Mouse (Mus musculus) MEL (cell line): ENCODE measurements at regions not wholly inside any gene's neighbourhood (a gene's known extent, or its start where the extent isn't known, plus 50 kb on each side); places are given as distances from the start of the nearest gene placed in this dataset.

Experiments used
- DNase-seq: peaks from one replicate; pipeline ENCODE4 v3.0.0; 2011; ENCODE audit warnings: low read depth, low spot score
- H3K27ac ChIP-seq: 2 replicates; pipeline ENCODE4 v1.5.1; 2012; ENCODE audit warnings: low read depth, mild to moderate bottlenecking, control low read depth, low read length, moderate library complexity; ENCODE audit not compliant: control insufficient read depth
- H3K27me3 ChIP-seq, 2 experiments: fragments of 150-350 bp in 1 of 2; sonication (generic) in 1 of 2; 2 replicates each; pipeline ENCODE4 v1.6.1; 2012; ENCODE audit warnings: low read length in 2 of 2, mild to moderate bottlenecking in 2 of 2, improper control_type of control experiment in 1 of 2, moderate library complexity in 1 of 2; ENCODE audit not compliant: insufficient read depth in 2 of 2, control insufficient read depth in 1 of 2
- H3K36me3 ChIP-seq, 2 experiments: 2 replicates each; pipeline ENCODE4 v1.6.1; 2012 to 2014; ENCODE audit warnings: low read length in 2 of 2, improper control_type of control experiment in 1 of 2, inconsistent platforms in 1 of 2, mild to moderate bottlenecking in 1 of 2; ENCODE audit not compliant: insufficient read depth in 2 of 2, control insufficient read depth in 1 of 2
- H3K4me1 ChIP-seq, 2 experiments: fragments of 150-350 bp in 1 of 2; sonication (generic) in 1 of 2; 2 replicates each; pipeline ENCODE4 v1.6.1; 2012; ENCODE audit warnings: low read length in 2 of 2, improper control_type of control experiment in 1 of 2, mild to moderate bottlenecking in 1 of 2; ENCODE audit not compliant: insufficient read depth in 2 of 2, control insufficient read depth in 1 of 2
- H3K4me3 ChIP-seq, 2 experiments: fragments of 150-350 bp in 1 of 2; sonication (generic) in 1 of 2; 2 replicates each; pipeline ENCODE4 v1.5.1; 2012; ENCODE audit warnings: low read depth in 2 of 2, low read length in 2 of 2, mild to moderate bottlenecking in 2 of 2, moderate library complexity in 2 of 2, control low read depth in 1 of 2, improper control_type of control experiment in 1 of 2; ENCODE audit not compliant: control insufficient read depth in 1 of 2, insufficient read depth in 1 of 2
- H3K79me2 ChIP-seq: 2 replicates; pipeline ENCODE4 v1.6.1; 2012; ENCODE audit warnings: mild to moderate bottlenecking, low read length, moderate library complexity; ENCODE audit not compliant: control insufficient read depth, poor library complexity, insufficient read depth
- H3K9ac ChIP-seq: 2 replicates; pipeline ENCODE4 v1.6.1; 2012; ENCODE audit warnings: low read depth, mild to moderate bottlenecking, control low read depth, low read length, moderate library complexity; ENCODE audit not compliant: control insufficient read depth, poor library complexity, severe bottlenecking
- H3K9me3 ChIP-seq: fragments of 150-350 bp; sonication (generic); replicated peaks from 2 replicates; pipeline ENCODE4 v1.6.1; 2012; ENCODE audit warnings: mild to moderate bottlenecking, low read length, improper control_type of control experiment, moderate library complexity; ENCODE audit not compliant: insufficient read depth
- CHD2 ChIP-seq: IDR thresholded peaks from 2 replicates; pipeline ENCODE4 v1.6.1; 2011; ENCODE audit warnings: low read length, improper control_type of control experiment
- ELF1 ChIP-seq: IDR thresholded peaks from 2 replicates; pipeline ENCODE4 v1.6.1; 2014; ENCODE audit warnings: low read depth, mild to moderate bottlenecking, inconsistent platforms, low read length, improper control_type of control experiment, moderate library complexity
- GABPA ChIP-seq: IDR thresholded peaks from 2 replicates; pipeline ENCODE4 v1.6.1; 2012; ENCODE audit warnings: low read depth, mild to moderate bottlenecking, inconsistent platforms, low read length, improper control_type of control experiment, moderate library complexity
- HCFC1 ChIP-seq: IDR thresholded peaks from 2 replicates; pipeline ENCODE4 v1.6.1; 2012; ENCODE audit warnings: low read depth, mild to moderate bottlenecking, inconsistent platforms, low read length, improper control_type of control experiment, moderate library complexity
- JUND ChIP-seq: IDR thresholded peaks from 2 replicates; pipeline ENCODE4 v1.6.1; 2011; ENCODE audit warnings: low read depth, mild to moderate bottlenecking, improper control_type of control experiment, low read length
- MAFK ChIP-seq: IDR thresholded peaks from 2 replicates; pipeline ENCODE4 v1.6.1; 2011; ENCODE audit warnings: low read depth, mild to moderate bottlenecking, low read length, improper control_type of control experiment, borderline replicate concordance
- MYB ChIP-seq: IDR thresholded peaks from 2 replicates; pipeline ENCODE4 v1.6.1; 2011; ENCODE audit warnings: mild to moderate bottlenecking, low read depth, low read length, improper control_type of control experiment
- NRF1 ChIP-seq: IDR thresholded peaks from 2 replicates; pipeline ENCODE4 v1.6.1; 2014; ENCODE audit warnings: low read depth, mild to moderate bottlenecking, inconsistent platforms, low read length, improper control_type of control experiment, moderate library complexity; ENCODE audit not compliant: poor library complexity, insufficient read depth, severe bottlenecking
- POLR2A ChIP-seq, 2 experiments: IDR thresholded peaks; 2 replicates each; pipeline ENCODE4 v1.6.1; 2011 to 2012; ENCODE audit warnings: low read length in 2 of 2, mild to moderate bottlenecking in 2 of 2, control low read depth in 1 of 2, improper control_type of control experiment in 1 of 2, low read depth in 1 of 2, moderate library complexity in 1 of 2; ENCODE audit not compliant: control insufficient read depth in 1 of 2, insufficient read depth in 1 of 2, poor library complexity in 1 of 2
- POLR2AphosphoS2 ChIP-seq: IDR thresholded peaks from 2 replicates; pipeline ENCODE4 v1.6.1; 2011; ENCODE audit warnings: low read length, improper control_type of control experiment
- POLR2AphosphoS5 ChIP-seq: IDR thresholded peaks from 2 replicates; pipeline ENCODE4 v1.6.1; 2012; ENCODE audit warnings: low read depth, borderline replicate concordance, mild to moderate bottlenecking, inconsistent platforms, low read length, moderate library complexity, mixed read lengths
- RAD21 ChIP-seq: IDR thresholded peaks from 2 replicates; pipeline ENCODE4 v1.6.1; 2011; ENCODE audit warnings: mild to moderate bottlenecking, low read depth, low read length, improper control_type of control experiment
- SIN3A ChIP-seq: IDR thresholded peaks from 2 replicates; pipeline ENCODE4 v1.6.1; 2012; ENCODE audit warnings: low read length, improper control_type of control experiment, inconsistent platforms
- SMC3 ChIP-seq: IDR thresholded peaks from 2 replicates; pipeline ENCODE4 v1.6.1; 2011; ENCODE audit warnings: low read depth, low read length, improper control_type of control experiment
- USF2 ChIP-seq, 2 experiments: IDR thresholded peaks; 2 replicates each; pipeline ENCODE4 v1.6.1; 2011 to 2012; ENCODE audit warnings: improper control_type of control experiment in 2 of 2, low read length in 2 of 2, borderline replicate concordance in 1 of 2, inconsistent platforms in 1 of 2, low read depth in 1 of 2, mild to moderate bottlenecking in 1 of 2; ENCODE audit not compliant: insufficient read depth in 1 of 2
- ZC3H11A ChIP-seq: IDR thresholded peaks from 2 replicates; pipeline ENCODE4 v1.6.1; 2012; ENCODE audit warnings: low read depth, mild to moderate bottlenecking, inconsistent platforms, low read length, improper control_type of control experiment
- ZKSCAN1 ChIP-seq: IDR thresholded peaks from 2 replicates; pipeline ENCODE4 v1.6.1; 2012; ENCODE audit warnings: low read depth, mild to moderate bottlenecking, inconsistent platforms, low read length, improper control_type of control experiment, moderate library complexity
- ZNF384 ChIP-seq: IDR thresholded peaks from 2 replicates; pipeline ENCODE4 v1.6.1; 2012; ENCODE audit warnings: low read depth, mild to moderate bottlenecking, inconsistent platforms, low read length, improper control_type of control experiment

DNA sequence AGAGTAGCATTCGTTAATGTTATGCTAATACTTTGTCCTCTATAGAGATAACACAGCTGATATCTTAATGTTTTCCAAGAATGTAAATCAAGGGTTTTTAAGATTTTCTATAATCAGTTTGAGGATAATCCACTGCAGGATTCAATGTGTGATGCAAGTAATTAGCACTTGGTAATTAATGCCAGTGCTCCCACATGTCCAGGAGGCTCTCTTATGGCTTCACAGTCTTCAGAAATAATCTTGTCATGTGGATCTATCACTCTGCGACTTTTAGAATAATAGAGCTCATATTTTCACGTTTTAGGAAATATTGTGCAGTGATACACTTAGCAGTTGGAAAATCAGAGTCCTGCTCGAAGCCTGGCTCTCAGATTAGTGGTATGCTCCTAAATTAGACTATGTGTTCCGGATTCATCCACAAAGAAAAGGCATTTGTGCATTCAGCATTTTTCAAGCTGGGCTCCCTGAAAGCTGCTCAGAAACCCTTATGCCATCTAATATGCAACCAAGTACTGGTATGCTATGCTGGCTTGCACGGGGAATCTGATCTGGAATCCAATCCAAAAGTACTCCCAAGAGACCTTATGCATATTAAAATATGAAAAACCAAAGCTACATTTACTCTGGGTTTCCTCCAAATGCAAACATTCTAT is 1302.8 kb upstream of the Tyrp1 start:
- no peaks in the 10 kb centered on the region for H3K27me3 ChIP-seq
- H3K4me1 ChIP-seq, result no peaks in the 10 kb centered on the region
- no peak for TF ChIP-seq SIN3A
- TF ChIP-seq ZKSCAN1, result no peak
- no peak for TF ChIP-seq ZNF384
- TF ChIP-seq USF2 (IDR thresholded peaks at IDR 0.05; ENCODE audit: borderline replicate concordance in 1 of 2, insufficient read depth in 1 of 2, low read depth in 1 of 2, low read length in 2 of 2), result no peak
- no peak for TF ChIP-seq GABPA
- no peak for TF ChIP-seq POLR2AphosphoS2
- TF ChIP-seq SMC3, result no peak
- no peak for TF ChIP-seq MAFK
- no peak for TF ChIP-seq ELF1
- TF ChIP-seq MYB, result no peak
- no peak for TF ChIP-seq POLR2A (IDR thresholded peaks at IDR 0.05; ENCODE audit: control insufficient read depth in 1 of 2, insufficient read depth in 1 of 2, low read depth in 1 of 2, low read length in 2 of 2, poor library complexity in 1 of 2)
- no peak for TF ChIP-seq HCFC1
- TF ChIP-seq ZC3H11A, result no peak
- TF ChIP-seq POLR2AphosphoS5, result no peak
- no peak for TF ChIP-seq CHD2
- TF ChIP-seq, all 39 proteins: peak for 0
- no peaks in the 10 kb centered on the region for H3K9me3 ChIP-seq
- H3K27ac ChIP-seq, result no peak overlapping the region
- no peak overlapping the region for H3K4me3 ChIP-seq
- DNase-seq, result no peak
- no peak overlapping the region for H3K9ac ChIP-seq
- H3K36me3 ChIP-seq, result no peaks in the 10 kb centered on the region
- H3K79me2 ChIP-seq, result no peaks in the 10 kb centered on the region

DNA sequence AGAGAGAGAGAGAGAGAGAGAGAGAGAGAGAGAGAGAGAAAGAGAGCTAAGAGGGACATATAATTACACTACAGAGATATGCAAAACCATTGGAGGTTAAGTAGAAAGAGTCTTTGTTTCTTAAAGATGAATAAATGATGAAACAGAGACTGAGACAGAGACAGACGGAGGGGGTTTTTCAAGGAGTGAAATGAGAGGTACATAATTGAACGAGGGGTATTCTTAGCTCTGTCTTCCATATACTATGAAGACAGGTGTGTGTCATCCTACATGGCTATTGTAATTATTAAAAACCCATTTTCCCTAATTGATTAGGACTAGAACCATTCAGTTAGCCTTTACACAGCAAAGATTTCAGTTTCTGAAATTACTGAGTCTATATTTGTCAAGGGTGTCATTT is 1302.2 kb upstream of the Tyrp1 start:
- no peaks in the 10 kb centered on the region for H3K9me3 ChIP-seq
- H3K9ac ChIP-seq, result no peak overlapping the region
- H3K4me3 ChIP-seq, result no peak overlapping the region
- no peaks in the 10 kb centered on the region for H3K36me3 ChIP-seq
- no peak for DNase-seq
- H3K27me3 ChIP-seq, result no peaks in the 10 kb centered on the region
- H3K4me1 ChIP-seq, result no peaks in the 10 kb centered on the region
- TF ChIP-seq JUND, result no peak
- no peak for TF ChIP-seq MYB
- no peak for TF ChIP-seq HCFC1
- TF ChIP-seq RAD21, result no peak
- TF ChIP-seq NRF1, result no peak
- H3K79me2 ChIP-seq, result no peaks in the 10 kb centered on the region
- H3K27ac ChIP-seq, result no peak overlapping the region
